Mouse (Mus musculus) lung, adult 2 months (tissue): ENCODE measurements at regions not wholly inside any gene's neighbourhood (a gene's known extent, or its start where the extent isn't known, plus 50 kb on each side); places are given as distances from the start of the nearest gene placed in this dataset.

Experiments used
- CTCF ChIP-seq: fragments of 200-500 bp; IDR thresholded peaks from 2 replicates; pipeline ENCODE4 v1.5.1; 2011; ENCODE audit warnings: mild to moderate bottlenecking, low read length, control low read depth; ENCODE audit not compliant: insufficient read depth
- POLR2A ChIP-seq: fragments of 200-500 bp; IDR thresholded peaks from 2 replicates; pipeline ENCODE4 v1.6.1; 2011; ENCODE audit warnings: low read depth, mild to moderate bottlenecking, control low read depth, low read length, borderline replicate concordance; ENCODE audit errors: extremely low read depth

DNA sequence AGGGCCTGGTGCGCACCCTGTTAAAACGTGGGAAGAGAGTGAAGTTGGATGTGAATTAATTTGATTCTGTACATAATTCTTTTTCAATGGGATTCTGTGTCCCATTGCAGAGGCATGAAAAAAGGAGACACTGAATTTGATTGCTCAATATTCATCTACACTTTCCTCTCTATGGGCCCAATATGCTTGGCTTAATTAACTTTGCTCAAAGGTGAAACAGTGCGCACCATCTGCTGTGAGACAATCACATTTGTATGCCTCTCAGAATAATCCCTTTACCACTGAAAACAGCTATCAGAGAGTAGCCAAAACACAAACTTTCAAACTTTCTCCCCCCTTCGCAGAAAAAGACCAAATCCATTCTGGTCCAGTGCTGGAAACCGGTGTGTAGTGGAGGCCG lies 72.7 kb downstream of the Barhl2 start:
- TF ChIP-seq CTCF = no peak
- no peak for TF ChIP-seq POLR2A
